Mouse (Mus musculus): ENCODE measurements around the gene Hist1h2bn.

GRCm38 (mm10) chr13:21706669-21707068 is 47.3 kb upstream of the Hist1h2bn start:
- no peak for TF ChIP-seq POLR2A (IDR thresholded peaks at IDR 0.05; ENCODE audit: borderline replicate concordance, extremely low read depth, low read depth, low read length)
- no peak for TF ChIP-seq CTCF (IDR thresholded peaks at IDR 0.05; ENCODE audit: insufficient read depth, low read length)

All from lung, adult 2 months (tissue).